Comparison of ENCODE assay signal across 18 mouse cellular contexts in genomic region chr10:54087346-54087745, GRCm38 (mm10).
"Had no signal": no experiment of that assay in that cellular context is flagged by ENCODE, and none has a peak within 500 bp of the region (broad histone marks: within the 10 kb centered on the region; RNA-seq: fewer than 3 reads in every experiment).

No protein-coding gene starts in this region.

- H3K36me3 ChIP-seq: lung, embryonic 15.5 days; midbrain, embryonic 13.5 days; midbrain, embryonic 15.5 days; neural tube, embryonic 12.5 days had no signal

- ATAC-seq: liver, postnatal 0 days; lung, postnatal 0 days; midbrain, embryonic 13.5 days; midbrain, embryonic 15.5 days had no signal

- DNase-seq: liver, postnatal 0 days; lung, adult 2 months; lung, postnatal 14 days; lung, postnatal 36 days; right cerebral cortex, postnatal 25 days; right cerebral cortex, postnatal 4 days; spleen, adult 18-20 months; thymus, adult 18-20 months; thymus, postnatal 14 days; thymus, postnatal 36 days had no signal

- H3K9me3 ChIP-seq: lung, embryonic 15.5 days; megakaryocyte, embryonic 14.5 days; midbrain, embryonic 13.5 days; midbrain, embryonic 15.5 days; neural tube, embryonic 12.5 days had no signal

- H3K4me1 ChIP-seq: lung, embryonic 15.5 days; midbrain, embryonic 13.5 days; midbrain, embryonic 15.5 days; neural tube, embryonic 12.5 days had no signal

- H3K27ac ChIP-seq: lung, embryonic 15.5 days; macrophage; midbrain, embryonic 13.5 days; midbrain, embryonic 15.5 days; neural tube, embryonic 12.5 days had no signal

- H3K9ac ChIP-seq: liver, postnatal 0 days; lung, embryonic 15.5 days; midbrain, embryonic 13.5 days; midbrain, embryonic 15.5 days; neural tube, embryonic 12.5 days had no signal

- H3K4me3 ChIP-seq: lung, embryonic 15.5 days; megakaryocyte, embryonic 14.5 days; midbrain, embryonic 13.5 days; midbrain, embryonic 15.5 days; neural tube, embryonic 12.5 days had no signal

- H3K27me3 ChIP-seq: lung, embryonic 15.5 days; megakaryocyte, embryonic 14.5 days; midbrain, embryonic 13.5 days; midbrain, embryonic 15.5 days; neural tube, embryonic 12.5 days had no signal

- H3K4me2 ChIP-seq: lung, embryonic 15.5 days; midbrain, embryonic 11.5 days; midbrain, embryonic 13.5 days; midbrain, embryonic 15.5 days; neural tube, embryonic 12.5 days had no signal
